Comparison of ENCODE assay signal across 10 mouse cellular contexts in the genomic region with DNA sequence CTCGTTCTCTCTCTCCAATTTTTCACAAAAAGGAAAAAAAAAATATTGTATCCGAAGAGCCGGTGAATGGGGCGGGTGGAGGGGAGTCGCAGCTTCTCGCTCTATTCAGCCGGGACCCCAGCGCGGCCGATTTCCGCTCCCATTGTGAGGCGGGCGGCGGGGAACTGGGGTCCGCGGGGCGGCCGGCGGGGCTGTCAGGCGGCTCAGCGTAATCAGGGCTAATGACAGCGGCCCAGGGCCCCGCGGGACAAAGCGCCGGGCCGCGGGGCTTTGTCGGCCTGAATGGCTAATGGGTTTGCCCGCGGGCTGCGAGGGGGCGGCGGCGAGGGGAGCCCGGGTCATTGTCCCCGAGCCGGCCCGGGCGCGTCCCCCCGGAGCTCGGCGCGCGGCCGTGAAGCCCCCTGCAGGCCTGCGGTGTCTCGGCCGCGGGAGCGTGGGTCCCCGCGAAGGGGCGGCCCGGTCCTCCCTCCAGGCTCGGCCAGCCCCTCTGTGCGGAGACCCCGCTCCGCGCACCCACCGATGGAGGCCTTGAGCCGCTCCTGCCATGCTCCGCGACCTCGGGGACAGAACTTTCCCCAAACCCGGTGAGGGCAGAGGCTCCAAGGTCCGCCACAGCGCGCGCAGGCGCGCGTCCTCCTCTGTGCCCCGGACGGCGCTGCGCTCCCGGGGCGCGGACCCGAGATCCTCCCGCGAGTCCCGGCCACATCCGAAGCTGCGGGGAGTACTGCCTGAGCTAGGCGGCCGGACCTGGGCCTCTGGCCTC. TPM values are rescaled to one million over a fixed set of nuclear protein-coding genes. Genes with fewer than 3 reads are reported as not detected.
DNase-seq lines count a peak whose midpoint lies in the region; ATAC-seq and TF ChIP-seq lines count a peak whose summit lies in the region.
"Had no signal": no experiment of that assay in that cellular context is flagged by ENCODE, and none has a peak within 500 bp of the region (broad histone marks: within the 10 kb centered on the region; RNA-seq: fewer than 3 reads in every experiment).

No protein-coding gene starts in this region.

- TF ChIP-seq CTCF in G1E (IDR thresholded peaks at IDR 0.05; ENCODE audit: low read depth, low read length): no peak
- TF ChIP-seq CTCF in forebrain, postnatal 0 days (IDR thresholded peaks at IDR 0.05; ENCODE audit: low read depth): no peak

- no peaks in the 10 kb centered on the region for H3K9me3 ChIP-seq in heart, embryonic 12.5 days (replicated peaks)
- no peaks in the 10 kb centered on the region for H3K9me3 ChIP-seq in G1E (replicated peaks)
- no peaks in the 10 kb centered on the region for H3K9me3 ChIP-seq in forebrain, postnatal 0 days (ENCODE audit: low read length)

- H3K9ac ChIP-seq in heart, embryonic 12.5 days: peak overlapping the region; percentile 9; the same call in 1 of the 2 replicates
- H3K9ac ChIP-seq in forebrain, postnatal 0 days: no peak overlapping the region

- H3K4me1 ChIP-seq in heart, embryonic 12.5 days (replicated peaks): peaks cover 11% of the 10 kb centered on the region
- H3K4me1 ChIP-seq in G1E (ENCODE audit: insufficient read depth, low read depth, low read length): no peaks in the 10 kb centered on the region
- no peaks in the 10 kb centered on the region for H3K4me1 ChIP-seq in forebrain, postnatal 0 days (ENCODE audit: insufficient read depth)

- H3K27me3 ChIP-seq in heart, embryonic 12.5 days (replicated peaks): peaks cover 77% of the 10 kb centered on the region
- H3K27me3 ChIP-seq in G1E (ENCODE audit: insufficient read depth, low read length): peaks cover 12% of the 10 kb centered on the region
- H3K27me3 ChIP-seq in forebrain, postnatal 0 days (ENCODE audit: insufficient read depth, low read length): peaks cover 91% of the 10 kb centered on the region

- no peak for ATAC-seq in heart, embryonic 12.5 days (ENCODE audit: insufficient number of reproducible peaks, low FRiP score)
- ATAC-seq in G1E (ENCODE audit: extremely low read depth, insufficient number of reproducible peaks, low FRiP score, poor library complexity, severe bottlenecking): no peak
- no peak; the same call in 1 of the 2 replicates for ATAC-seq in forebrain, postnatal 0 days

- H3K36me3 ChIP-seq in heart, embryonic 12.5 days: no peaks in the 10 kb centered on the region
- H3K36me3 ChIP-seq in G1E (replicated peaks): no peaks in the 10 kb centered on the region
- H3K36me3 ChIP-seq in forebrain, postnatal 0 days (ENCODE audit: insufficient read depth): no peaks in the 10 kb centered on the region

- WGBS in heart, embryonic 12.5 days: under 1% methylated on average over 89 of the region's 89 CpGs
- WGBS in forebrain, postnatal 0 days: 2% methylated on average over 88 of the region's 89 CpGs

- no peak for DNase-seq in heart, adult 8-10 months (ENCODE audit: low spot score)
- DNase-seq in G1E (ENCODE audit: low spot score): no peak
- DNase-seq in forebrain, postnatal 0 days: no peak
- peak; percentile 43 for DNase-seq in mesoderm, embryonic 11.5 days (ENCODE audit: low read depth, low spot score)
- DNase-seq in ovary, postnatal 36 days (ENCODE audit: low spot score): no peak
- no peak for DNase-seq in urinary bladder, postnatal 14 days (ENCODE audit: low spot score)
- DNase-seq in urinary bladder, adult 2 months (ENCODE audit: low spot score): no peak

- H3K4me2 ChIP-seq in heart, embryonic 12.5 days: peak overlapping the region; percentile 73
- peak overlapping the region; percentile 30; the same call in 1 of the 2 replicates for H3K4me2 ChIP-seq in forebrain, postnatal 0 days (ENCODE audit: low read depth)

- no peak overlapping the region for H3K27ac ChIP-seq in heart, embryonic 12.5 days (ENCODE audit: poor library complexity, severe bottlenecking)
- no peak overlapping the region for H3K27ac ChIP-seq in forebrain, postnatal 0 days (ENCODE audit: low read depth, low read length)

- peak overlapping the region; percentile 50 for H3K4me3 ChIP-seq in heart, embryonic 12.5 days
- 0 out of 2 replicates have a peak overlapping the region, but pooled peaks have one; percentile 18 for H3K4me3 ChIP-seq in G1E (ENCODE audit: low read depth, low read length)
- peak overlapping the region; percentile 16; the same call in 1 of the 2 replicates for H3K4me3 ChIP-seq in forebrain, postnatal 0 days (ENCODE audit: low read depth, low read length)

RNA-seq across cellular contexts. Expression of a gene that starts 4.9 kb away (rescaled TPM):
- polyA plus RNA-seq in heart, embryonic 12.5 days (2016; fragmentation: Nextera tagmentation; extraction: Ambion mirVana): 3.4 and 4.5 TPM in 2 replicates
- total RNA-seq in heart, adult 8-10 months (2022): 1 to 10 TPM in 1 of 4 experiments, under 1 TPM in 3; 0.52 to 1.4 (median 0.74) TPM
- total RNA-seq in G1E (2014; fragmentation: Nextera tagmentation) (not detected in 2 replicates), G1E (2017) (0.29 and 0.66 TPM in 2 replicates)
- not detected in 2 replicates for polyA plus RNA-seq in G1E (2012)
- total RNA-seq in forebrain, postnatal 0 days (2014; rRNA removed): 4.3 and 9.4 TPM in 2 replicates
- polyA plus RNA-seq in forebrain, postnatal 0 days (2015; fragmentation: Nextera tagmentation; extraction: Ambion mirVana): 2.3 TPM in 2 replicates
- polyA plus RNA-seq in urinary bladder, adult 2 months (2012; rRNA removed): 2.0 and 3.4 TPM in 2 replicates
- total RNA-seq: MEL had no signal

RNA-seq across cellular contexts. Expression of a gene that starts 5.8 kb away (rescaled TPM):
- not detected in 2 replicates for polyA plus RNA-seq in heart, embryonic 12.5 days (2016; fragmentation: Nextera tagmentation; extraction: Ambion mirVana)
- not detected for total RNA-seq in heart, adult 8-10 months (2022)
- total RNA-seq in G1E (2014; fragmentation: Nextera tagmentation) (not detected in 2 replicates), G1E (2017) (0.06 and 0.16 TPM in 2 replicates)
- not detected in 2 replicates for polyA plus RNA-seq in G1E (2012)
- total RNA-seq in forebrain, postnatal 0 days (2014; rRNA removed): 1.2 and 4.0 TPM in 2 replicates
- polyA plus RNA-seq in forebrain, postnatal 0 days (2015; fragmentation: Nextera tagmentation; extraction: Ambion mirVana): 0.06 and 0.77 TPM in 2 replicates
- polyA plus RNA-seq in urinary bladder, adult 2 months (2012; rRNA removed): not detected in 2 replicates
- total RNA-seq: MEL had no signal
- polyA plus RNA-seq: gonadal fat pad, adult 2 months had no signal
